Mouse (Mus musculus) granulocyte monocyte progenitor cell, adult 5-6 weeks (primary cell): Measurements from ENCODE around the gene Ndufb7. TPM values are rescaled to one million over a fixed set of nuclear protein-coding genes. Genes with fewer than 3 reads are reported as not detected.

Experiments
- ATAC-seq: replicated peaks from 2 replicates; pipeline ENCODE4 v1.8.0; 2016; ENCODE audit warnings: mild to moderate bottlenecking, moderate TSS enrichment, inconsistent platforms; ENCODE audit not compliant: poor library complexity, severe bottlenecking
- total RNA-seq, 2 experiments: library from RNA; stranded (forward) in 1 of 2; stranded (reverse) in 1 of 2; fragments of 200-712, 200-1000 nt in 1 of 2; fragments of >200 nt in 1 of 2; fragmentation: Nextera tagmentation in 1 of 2; gene quantifications; 2 replicates each; pipeline ENCODE4 v1.2.3; 2014 to 2017

Ndufb7 gene
- total RNA-seq, 2 experiments from 2014 or later = 187 TPM

DNA sequence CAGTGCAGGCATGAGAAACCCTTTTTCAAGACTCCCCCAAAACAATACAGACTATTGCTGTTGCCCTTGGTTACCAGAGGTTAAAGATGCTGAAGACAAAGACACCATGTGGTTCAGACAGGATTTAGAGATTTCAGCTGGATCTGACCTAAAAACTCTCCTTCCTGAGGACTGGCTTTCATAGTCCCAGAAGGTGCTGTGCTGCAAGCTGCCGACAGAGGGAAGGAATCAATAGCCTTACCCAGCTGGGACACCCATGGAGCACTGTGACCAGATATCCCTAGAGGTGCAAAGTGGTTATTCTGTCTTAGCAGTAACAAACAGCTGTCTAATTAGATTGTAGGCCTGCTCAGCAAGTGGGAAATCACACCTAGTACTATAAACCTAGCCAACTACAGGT, 31.7 kb downstream of the Ndufb7 start:
- ATAC-seq = no peak

- ATAC-seq = no peak
These were observed 33.3 kb downstream of the Ndufb7 start for GRCm38 (mm10) chr8:83599814-83600213.

DNA sequence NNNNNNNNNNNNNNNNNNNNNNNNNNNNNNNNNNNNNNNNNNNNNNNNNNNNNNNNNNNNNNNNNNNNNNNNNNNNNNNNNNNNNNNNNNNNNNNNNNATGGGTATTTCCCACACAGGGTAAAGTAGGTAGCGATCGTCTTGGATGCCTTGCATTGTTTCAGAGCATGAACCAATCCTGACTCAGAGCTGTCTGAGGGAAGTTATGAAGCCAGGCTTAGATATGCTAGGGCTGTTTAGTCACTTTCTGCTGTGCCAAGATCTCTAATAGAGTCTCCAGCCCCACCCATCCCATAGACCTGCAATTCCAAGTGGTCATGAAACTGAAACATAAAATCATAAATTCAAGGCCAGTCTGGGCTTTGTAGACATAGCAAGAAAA, 36.2 kb downstream of the Ndufb7 start:
- ATAC-seq = no peak

DNA sequence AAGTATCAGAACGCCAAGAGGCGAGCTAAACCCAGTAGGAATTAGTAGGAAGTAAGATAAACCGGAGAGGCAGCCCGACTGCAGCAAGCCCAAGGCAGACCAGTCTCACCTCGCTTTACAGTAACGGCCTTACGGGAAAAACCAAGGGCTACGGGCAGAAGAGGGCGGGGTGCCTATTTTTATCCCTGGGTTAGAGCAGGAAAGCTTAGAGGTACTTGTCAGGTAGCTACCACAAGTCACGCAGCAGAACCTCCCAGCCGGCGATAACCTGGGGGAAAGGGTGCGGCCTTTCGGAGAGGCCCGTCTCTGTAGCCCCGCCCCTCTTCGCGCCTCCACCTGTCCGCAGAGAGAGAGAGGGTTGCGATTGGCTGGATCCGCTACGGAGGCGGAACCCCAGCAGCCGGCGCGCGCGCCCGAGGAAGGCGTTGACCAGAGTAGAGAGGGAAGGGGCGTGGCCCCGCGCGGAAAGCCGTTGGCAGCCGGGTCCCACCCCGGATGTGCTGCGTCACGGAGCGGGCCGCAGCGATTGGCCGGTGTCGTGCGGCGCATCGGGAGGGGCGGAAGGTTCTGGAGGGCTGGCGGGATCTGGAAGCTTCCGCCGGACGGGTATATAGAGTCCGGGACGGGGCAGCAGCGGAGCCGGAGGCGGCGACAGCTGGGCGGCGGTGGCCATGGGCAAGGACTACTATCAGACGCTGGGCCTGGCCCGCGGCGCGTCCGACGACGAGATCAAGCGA, 41.4 kb downstream of the Ndufb7 start, which contains the start of the genes Tecr and Dnajb1:
TSS of gene Tecr (minus strand) at position 311 of the 737 bp plus-strand sequence.
TSS of gene Dnajb1 (plus strand) at position 533 of the 737 bp plus-strand sequence.
- peak; percentile 79 for ATAC-seq

GRCm38 (mm10) chr8:83608398-83608829, 41.9 kb downstream of the Ndufb7 start:
- ATAC-seq = peak; percentile 47

- no peak for ATAC-seq
These were observed 42.6 kb downstream of the Ndufb7 start for GRCm38 (mm10) chr8:83609086-83609485.

- no peak for ATAC-seq
These were observed 43.2 kb downstream of the Ndufb7 start for GRCm38 (mm10) chr8:83609547-83610180.

DNA sequence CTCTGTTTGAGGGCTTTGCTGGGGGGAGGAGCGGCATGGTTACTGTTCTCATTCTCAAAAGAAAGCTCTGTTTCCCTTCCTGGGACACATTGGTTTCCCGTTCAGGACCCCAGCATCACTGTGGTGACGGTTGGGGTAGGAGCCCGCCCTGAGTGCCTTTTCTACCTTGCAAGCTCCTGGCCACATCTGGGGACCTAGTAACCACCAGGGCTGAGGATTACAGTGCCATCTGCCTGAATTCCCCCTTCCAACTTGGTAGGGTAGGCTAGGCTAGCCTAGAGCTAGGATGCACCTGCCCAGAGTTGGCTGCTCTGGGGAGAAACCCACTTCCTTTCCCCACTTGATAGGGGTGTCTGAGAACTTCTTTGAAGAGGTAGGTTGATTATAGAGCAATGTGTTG, 45.5 kb downstream of the Ndufb7 start:
- no peak for ATAC-seq

- no peak for ATAC-seq
These were observed 47.2 kb downstream of the Ndufb7 start for GRCm38 (mm10) chr8:83613695-83614094.

GRCm38 (mm10) chr8:83616625-83617024, 50.2 kb downstream of the Ndufb7 start:
- no peak for ATAC-seq

GRCm38 (mm10) chr8:83617111-83617510, 50.6 kb downstream of the Ndufb7 start:
- no peak for ATAC-seq

- no peak for ATAC-seq
These were observed 52.1 kb downstream of the Ndufb7 start for GRCm38 (mm10) chr8:83618566-83618965.

DNA sequence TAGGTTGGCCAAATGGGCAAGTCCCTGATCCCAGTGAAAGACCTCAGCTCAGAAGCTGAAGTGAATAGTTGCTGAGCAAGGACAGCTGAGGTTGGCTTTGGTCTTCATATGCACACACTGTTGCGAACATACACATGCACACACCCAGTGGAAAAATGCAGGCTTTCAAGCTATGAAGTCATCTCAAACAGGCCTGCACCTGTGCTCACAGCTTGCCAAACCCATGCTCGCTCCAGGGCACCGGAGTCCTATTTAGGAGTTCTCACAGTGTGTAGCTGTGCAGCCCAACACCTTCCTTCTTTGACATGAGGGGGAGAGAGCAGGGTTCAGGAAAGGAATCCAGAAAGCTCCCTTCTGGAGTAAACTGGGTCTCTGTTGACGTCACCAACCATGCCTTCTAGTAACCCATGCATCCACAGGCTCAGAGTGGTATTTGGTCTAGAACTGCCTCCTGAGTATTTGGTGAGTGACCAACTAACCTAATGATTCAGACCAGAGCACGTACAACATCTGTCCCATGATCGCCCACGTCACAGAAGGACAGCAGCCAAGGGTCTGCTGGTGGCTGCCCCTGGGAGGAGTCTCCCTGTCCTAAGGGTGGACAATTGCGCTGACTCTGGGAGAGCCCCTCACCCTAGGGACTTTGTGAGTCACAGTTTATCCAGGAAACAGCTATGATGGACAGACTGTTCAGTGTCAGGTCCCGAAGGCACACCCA, 53.3 kb downstream of the Ndufb7 start:
- no peak for ATAC-seq

Other genes with a start within 250 kb of the Ndufb7 start
- gene Elmod2, start 234.2 kb upstream of the Ndufb7 start, total RNA-seq (2014; fragmentation: Nextera tagmentation) = 7.2 and 12.3 TPM in 2 replicates
- 17.3 and 20.3 TPM in 2 replicates for gene Elmod2, start 234.2 kb upstream of the Ndufb7 start, total RNA-seq (2017)
- gene Mgat4d, start 218.2 kb upstream of the Ndufb7 start, total RNA-seq (2014; fragmentation: Nextera tagmentation) = not detected in 2 replicates
- not detected in 2 replicates for gene Mgat4d, start 218.2 kb upstream of the Ndufb7 start, total RNA-seq (2017)
- gene Clgn, start 176.8 kb upstream of the Ndufb7 start, total RNA-seq (2014; fragmentation: Nextera tagmentation) = not detected in 2 replicates
- not detected in 2 replicates for gene Clgn, start 176.8 kb upstream of the Ndufb7 start, total RNA-seq (2017)
- gene Scoc, start 108.3 kb upstream of the Ndufb7 start, total RNA-seq (2014; fragmentation: Nextera tagmentation) = 35.8 and 47.8 TPM in 2 replicates
- 26.2 and 34.8 TPM in 2 replicates for gene Scoc, start 108.3 kb upstream of the Ndufb7 start, total RNA-seq (2017)
- gene Olfr370, start 30.9 kb upstream of the Ndufb7 start, total RNA-seq (2014; fragmentation: Nextera tagmentation) = not detected in 2 replicates
- not detected in 2 replicates for gene Olfr370, start 30.9 kb upstream of the Ndufb7 start, total RNA-seq (2017)
- 506 and 549 TPM in 2 replicates for gene Tecr, start 41.3 kb downstream of the Ndufb7 start, total RNA-seq (2014; fragmentation: Nextera tagmentation)
- gene Tecr, start 41.3 kb downstream of the Ndufb7 start, total RNA-seq (2017) = 230 and 343 TPM in 2 replicates
- 25.7 and 31.0 TPM in 2 replicates for gene Dnajb1, start 41.5 kb downstream of the Ndufb7 start, total RNA-seq (2014; fragmentation: Nextera tagmentation)
- 28.1 and 47.3 TPM in 2 replicates for gene Dnajb1, start 41.5 kb downstream of the Ndufb7 start, total RNA-seq (2017)
- gene Gipc1, start 86.0 kb downstream of the Ndufb7 start, total RNA-seq (2014; fragmentation: Nextera tagmentation) = 26.7 and 35.0 TPM in 2 replicates
- 19.0 and 19.3 TPM in 2 replicates for gene Gipc1, start 86.0 kb downstream of the Ndufb7 start, total RNA-seq (2017)
- not detected in 2 replicates for gene Ptger1, start 100.0 kb downstream of the Ndufb7 start, total RNA-seq (2014; fragmentation: Nextera tagmentation)
- 0.46 and 0.78 TPM in 2 replicates for gene Ptger1, start 100.0 kb downstream of the Ndufb7 start, total RNA-seq (2017)
- gene Pkn1, start 132.5 kb downstream of the Ndufb7 start, total RNA-seq (2014; fragmentation: Nextera tagmentation) = 40.0 and 66.0 TPM in 2 replicates
- gene Pkn1, start 132.5 kb downstream of the Ndufb7 start, total RNA-seq (2017) = 54.5 and 65.6 TPM in 2 replicates
- gene Ddx39, start 148.5 kb downstream of the Ndufb7 start, total RNA-seq (2014; fragmentation: Nextera tagmentation) = 115 and 123 TPM in 2 replicates
- gene Ddx39, start 148.5 kb downstream of the Ndufb7 start, total RNA-seq (2017) = 123 and 124 TPM in 2 replicates
- gene Adgre5, start 174.7 kb downstream of the Ndufb7 start, total RNA-seq (2014; fragmentation: Nextera tagmentation) = 21.4 and 25.7 TPM in 2 replicates
- 21.7 and 27.2 TPM in 2 replicates for gene Adgre5, start 174.7 kb downstream of the Ndufb7 start, total RNA-seq (2017)